Comparison of ENCODE assay signal across 1 mouse cellular context in genomic region chr4:48543071-48543865, GRCm38 (mm10).
TF ChIP-seq lines count a peak whose summit lies in the region.

No protein-coding gene starts in this region.

TF ChIP-seq in ES-E14, 5 proteins besides CTCF, POLR2A, EP300 and RAD21 (continued from another document):
- TF ChIP-seq CHD2 (IDR thresholded peaks at IDR 0.05; ENCODE audit: low read depth, low read length), result no peak
